Mouse (Mus musculus): ENCODE data around the gene Cfap20.

The Cfap20 gene

DNA sequence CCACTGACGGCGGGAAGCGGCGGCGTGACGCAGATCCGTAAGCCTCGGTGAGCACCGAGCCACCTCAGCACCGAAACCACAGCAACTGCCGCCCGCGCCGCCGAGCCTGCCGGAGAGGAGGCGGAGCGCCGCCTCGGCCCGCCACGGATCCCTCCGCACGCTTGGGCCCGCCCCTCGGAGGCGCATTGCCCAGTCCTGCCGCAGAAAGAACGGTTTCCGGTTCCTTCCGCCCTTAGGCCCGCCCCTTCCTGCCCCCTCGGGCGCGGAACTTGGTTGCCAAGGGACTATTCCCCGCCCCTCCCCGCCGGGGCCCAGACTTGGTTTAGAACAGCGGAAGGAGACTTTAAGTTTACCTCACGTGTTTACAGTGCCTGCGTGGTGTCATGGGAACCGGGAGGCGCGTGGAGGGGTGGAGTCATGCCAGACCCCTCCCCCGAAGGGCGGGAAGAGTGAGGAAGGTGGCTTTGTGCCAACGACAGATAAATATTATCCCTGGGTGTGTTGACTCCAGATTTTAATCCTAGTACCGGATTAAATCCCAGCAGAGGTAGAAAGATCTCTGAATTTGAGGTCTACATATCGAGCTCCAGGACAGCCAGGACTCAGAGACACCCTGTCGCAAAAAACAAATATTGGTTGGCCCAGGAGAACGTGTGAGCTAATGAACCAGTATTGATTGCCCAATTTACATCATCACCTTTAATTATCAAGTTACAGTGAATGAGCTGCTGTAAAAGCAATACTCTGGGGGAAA is at the start of gene Cfap20:
Cfap20 (minus strand) TSS at position 184 of the 754 bp plus-strand sequence.
- DNase-seq (ENCODE audit: low read depth): peak; percentile 99

DNA sequence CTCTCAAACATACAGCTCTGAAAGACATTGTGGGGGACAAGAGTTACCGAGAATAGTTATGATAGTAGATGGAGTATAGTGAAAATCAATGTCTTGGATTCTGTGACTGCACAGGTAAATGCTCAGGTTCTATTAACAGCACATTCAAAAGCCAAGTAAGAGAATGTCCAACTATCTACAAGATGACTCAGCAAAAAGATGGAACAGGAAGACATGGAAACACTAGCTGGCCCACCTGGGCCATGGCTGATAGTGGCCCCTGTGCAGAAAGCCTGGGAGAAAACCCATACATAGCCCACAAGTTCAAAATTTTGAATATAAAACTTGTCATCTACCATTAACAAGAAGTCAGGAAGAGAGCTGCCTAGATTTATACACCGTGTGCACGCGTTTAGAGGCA is 35.3 kb upstream of the Cfap20 start:
- no peak for DNase-seq (ENCODE audit: low read depth)

GRCm38 (mm10) chr8:95468995-95469394 is 34.3 kb upstream of the Cfap20 start:
- no peak for DNase-seq (ENCODE audit: low read depth)

- DNase-seq (ENCODE audit: low read depth): no peak
These were observed 31.9 kb upstream of the Cfap20 start for GRCm38 (mm10) chr8:95466543-95466942.

DNA sequence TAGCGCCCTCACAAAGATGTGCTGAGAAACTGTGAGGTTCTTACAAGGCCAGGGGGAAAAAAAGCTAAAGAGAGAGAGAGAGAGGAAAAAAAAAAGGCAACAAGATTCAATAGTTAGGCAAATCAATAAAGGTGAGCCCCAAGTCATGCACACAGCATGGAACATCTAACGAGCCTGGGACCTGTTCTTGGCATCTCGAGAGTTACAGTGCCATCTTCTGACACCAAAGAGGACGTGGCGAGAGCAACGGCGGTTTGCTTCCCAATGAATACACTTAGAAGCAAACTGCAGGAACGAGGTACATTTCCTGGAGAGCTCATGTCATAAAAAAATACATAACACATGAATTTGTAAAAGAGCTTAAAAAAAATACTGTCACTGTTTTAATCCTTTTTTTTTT is 17.8 kb upstream of the Cfap20 start:
- no peak for DNase-seq (ENCODE audit: low read depth)

DNA sequence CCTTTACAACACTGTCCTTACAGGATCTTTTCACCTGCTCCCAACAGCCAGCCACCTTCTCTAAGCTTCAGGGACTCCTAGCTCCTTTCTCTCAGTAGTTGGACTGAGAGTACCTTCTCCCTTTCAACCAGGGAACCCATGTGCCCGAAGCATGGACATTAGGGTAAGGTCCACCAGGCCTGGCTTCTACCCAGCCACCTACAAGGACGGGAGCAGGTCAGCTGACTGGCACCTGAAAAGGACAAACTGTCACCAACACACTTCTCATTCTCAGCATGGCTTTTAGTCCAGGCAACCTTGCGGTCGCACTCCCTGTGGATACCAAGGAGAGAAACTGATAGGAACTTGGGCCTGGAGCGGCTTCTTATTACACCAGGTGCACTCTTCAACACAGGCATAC is 15.6 kb upstream of the Cfap20 start:
- no peak for DNase-seq (ENCODE audit: low read depth)

DNA sequence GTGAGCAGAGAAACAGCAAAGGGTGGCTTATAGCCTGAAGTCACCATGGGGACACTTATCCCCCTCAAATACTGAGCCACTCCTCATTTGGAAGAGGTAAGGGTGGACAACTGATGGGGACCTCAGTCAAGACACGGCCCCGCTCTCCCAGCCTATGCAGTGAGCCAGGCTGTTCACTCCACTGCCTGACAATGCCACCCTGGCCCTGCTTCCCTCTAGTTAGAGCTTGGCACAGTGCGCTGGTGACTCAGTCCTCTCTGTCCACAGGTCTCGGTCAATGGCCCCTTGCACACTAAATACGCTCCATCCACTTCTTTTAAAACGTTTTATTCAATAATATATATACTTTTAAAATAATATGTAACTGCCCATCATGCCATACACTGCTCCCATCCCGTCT is 13.0 kb upstream of the Cfap20 start:
- DNase-seq (ENCODE audit: low read depth): no peak

DNA sequence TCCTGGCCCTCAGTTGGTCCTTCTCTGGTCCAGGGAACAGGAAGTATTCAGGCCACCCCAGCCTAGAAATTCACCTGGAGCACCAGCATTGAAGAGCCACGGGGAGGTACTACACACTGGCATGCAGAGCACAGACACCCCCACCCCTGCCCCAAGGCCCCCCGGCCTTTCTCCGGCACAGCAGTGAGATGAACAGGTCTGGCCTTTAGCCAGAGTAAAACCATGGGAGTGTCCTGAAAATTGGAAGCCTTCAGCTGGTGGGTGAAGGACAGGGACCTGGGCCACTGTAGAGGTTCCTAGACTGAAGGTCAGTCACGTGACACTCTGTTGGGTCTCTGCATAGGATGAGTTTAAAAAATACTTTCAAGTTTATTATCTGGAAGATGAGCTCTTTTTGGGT is 10.4 kb upstream of the Cfap20 start:
- DNase-seq (ENCODE audit: low read depth): no peak

DNA sequence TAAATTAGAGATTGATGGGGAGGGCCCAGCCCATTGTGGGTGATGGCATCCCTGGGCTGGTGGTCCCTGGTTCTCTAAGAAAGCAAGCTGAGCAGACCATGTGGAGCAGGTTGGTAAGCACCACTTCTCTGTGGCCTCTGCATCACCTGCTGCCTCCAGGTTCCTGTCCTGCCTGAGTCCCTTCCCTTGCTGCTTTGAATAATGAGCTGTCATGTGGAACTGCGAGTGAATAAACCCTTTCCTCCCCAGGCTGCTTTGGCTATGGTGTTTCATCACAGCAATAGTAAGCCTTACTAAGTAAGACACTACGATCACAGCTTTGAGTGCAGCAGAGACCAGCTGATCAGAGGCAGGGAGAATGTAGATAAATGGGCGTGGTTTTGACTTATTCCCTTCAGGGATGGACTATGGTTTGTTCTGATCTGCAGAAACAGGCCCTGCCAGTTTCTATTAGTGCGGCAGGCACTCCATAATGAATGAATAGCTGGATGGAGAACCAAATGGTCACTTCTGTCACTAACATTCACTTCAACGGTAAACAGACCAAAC is 6.9 kb upstream of the Cfap20 start:
- DNase-seq (ENCODE audit: low read depth): no peak

- DNase-seq (ENCODE audit: low read depth): no peak
These were observed 5.6 kb upstream of the Cfap20 start for GRCm38 (mm10) chr8:95440168-95440709.

DNA sequence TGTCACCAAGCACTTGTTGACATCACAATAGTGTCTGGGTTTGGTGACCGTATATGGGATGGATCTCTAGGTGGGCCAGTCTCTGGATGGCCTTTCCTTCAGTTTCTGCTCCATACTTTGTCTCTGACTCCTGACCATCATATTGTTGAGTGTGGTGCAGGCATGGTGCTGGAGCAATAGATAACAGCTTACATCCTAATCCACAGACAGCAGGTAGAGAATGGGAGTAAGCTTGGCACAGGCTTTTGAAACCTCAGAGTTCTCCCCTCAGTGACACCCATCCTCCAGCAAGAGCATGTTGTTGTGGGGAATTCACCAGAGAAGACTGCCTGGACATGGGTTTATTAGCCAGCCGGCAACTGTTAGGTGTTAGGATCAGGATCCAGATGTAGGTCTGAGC is 4.8 kb upstream of the Cfap20 start:
- no peak for DNase-seq (ENCODE audit: low read depth)

DNA sequence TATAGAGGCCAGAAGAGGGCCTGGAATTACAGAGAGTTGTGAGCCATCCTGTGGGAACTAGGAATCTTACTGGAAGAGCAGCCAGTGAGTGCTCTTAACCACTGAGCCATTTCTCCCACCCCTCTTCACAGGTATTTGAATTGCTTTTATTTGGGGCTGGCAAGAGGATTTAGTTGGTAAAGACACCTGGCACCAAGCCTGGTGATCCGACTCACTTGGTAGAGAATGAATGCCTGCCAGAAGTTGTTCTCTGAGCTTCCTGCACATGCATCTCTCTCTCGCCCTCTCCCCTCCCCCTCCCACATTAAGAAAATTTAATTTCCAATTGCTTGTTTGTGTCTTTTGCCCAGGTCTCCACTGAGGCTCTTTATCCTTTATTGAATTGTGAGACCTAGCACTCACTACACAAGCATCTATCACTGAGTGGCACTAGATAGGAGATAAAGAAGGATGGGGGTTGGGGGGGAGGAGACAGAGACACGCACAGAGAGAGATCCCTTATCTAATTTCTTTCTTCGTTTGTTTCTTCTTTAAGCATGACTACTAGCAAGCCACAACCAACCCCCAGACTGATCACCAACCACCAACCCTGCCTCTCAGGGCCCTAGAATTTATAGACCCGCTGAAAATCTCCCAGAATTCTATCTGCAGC is 2.8 kb upstream of the Cfap20 start:
- DNase-seq (ENCODE audit: low read depth): no peak

- no peak for DNase-seq (ENCODE audit: low read depth)
These were observed 1.3 kb upstream of the Cfap20 start for GRCm38 (mm10) chr8:95435930-95436329.

DNA sequence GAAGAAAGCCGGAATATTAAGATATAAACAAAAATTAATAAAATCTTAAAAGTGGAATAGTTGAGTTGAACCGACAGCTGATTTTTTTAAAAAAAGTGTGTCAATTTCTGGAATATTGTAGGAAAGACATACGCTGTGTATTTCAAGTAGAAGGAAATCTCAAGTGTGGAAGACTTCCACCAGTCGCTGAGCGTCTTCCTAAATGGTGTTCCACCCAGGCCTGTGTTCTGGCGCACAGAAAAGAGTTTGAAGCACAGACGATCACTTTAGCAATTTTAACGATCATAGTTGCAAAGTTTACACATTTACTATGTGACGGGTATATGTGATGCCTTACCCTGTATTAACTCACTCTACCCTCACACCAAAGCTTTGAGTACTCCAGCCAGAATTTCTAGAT is 802 bp upstream of the Cfap20 start:
- no peak for DNase-seq (ENCODE audit: low read depth)

DNA sequence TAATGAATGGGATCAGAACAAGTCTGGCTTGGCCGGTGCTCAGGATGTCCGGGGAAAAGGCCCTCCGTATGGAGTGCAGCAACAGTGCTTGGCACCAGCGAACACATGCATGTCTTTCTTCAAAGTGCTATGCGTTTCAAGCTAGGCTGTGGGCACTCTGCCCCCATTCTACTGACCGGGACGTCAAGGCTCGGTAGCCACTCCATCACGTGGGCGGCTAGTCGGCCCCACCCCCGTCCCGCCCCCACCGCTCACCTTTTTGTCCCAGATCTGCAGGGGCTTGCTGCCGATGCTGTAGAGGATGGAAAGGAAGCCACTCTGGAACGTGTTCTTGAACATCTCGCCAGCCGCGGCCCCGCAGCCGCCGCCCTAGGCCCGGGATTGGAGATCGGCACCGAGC is 436 bp downstream of the Cfap20 start:
- no peak for DNase-seq (ENCODE audit: low read depth)

DNA sequence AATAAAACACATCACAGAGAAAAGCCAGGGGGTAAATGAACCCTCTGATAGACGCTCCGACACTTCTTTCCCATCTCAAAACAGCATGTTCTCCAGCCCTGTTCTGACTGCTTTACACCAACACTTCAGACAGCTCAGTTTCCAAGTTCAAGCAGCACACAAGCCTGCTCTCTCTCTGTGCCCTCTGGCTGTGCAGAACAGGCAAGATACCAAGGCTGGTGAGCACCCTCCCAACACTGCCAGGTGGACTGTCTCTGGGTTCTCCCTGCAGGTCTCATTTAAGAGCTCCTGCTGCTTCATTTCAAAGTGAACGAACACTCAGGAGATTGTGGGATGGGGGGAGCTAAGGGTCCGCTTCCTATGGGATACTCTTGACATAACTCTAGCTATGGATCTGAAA is 1.5 kb downstream of the Cfap20 start:
- no peak for DNase-seq (ENCODE audit: low read depth)

GRCm38 (mm10) chr8:95432471-95432870 is 2.2 kb downstream of the Cfap20 start:
- DNase-seq (ENCODE audit: low read depth): no peak

GRCm38 (mm10) chr8:95429945-95430344 is 4.7 kb downstream of the Cfap20 start:
- no peak for DNase-seq (ENCODE audit: low read depth)

DNA sequence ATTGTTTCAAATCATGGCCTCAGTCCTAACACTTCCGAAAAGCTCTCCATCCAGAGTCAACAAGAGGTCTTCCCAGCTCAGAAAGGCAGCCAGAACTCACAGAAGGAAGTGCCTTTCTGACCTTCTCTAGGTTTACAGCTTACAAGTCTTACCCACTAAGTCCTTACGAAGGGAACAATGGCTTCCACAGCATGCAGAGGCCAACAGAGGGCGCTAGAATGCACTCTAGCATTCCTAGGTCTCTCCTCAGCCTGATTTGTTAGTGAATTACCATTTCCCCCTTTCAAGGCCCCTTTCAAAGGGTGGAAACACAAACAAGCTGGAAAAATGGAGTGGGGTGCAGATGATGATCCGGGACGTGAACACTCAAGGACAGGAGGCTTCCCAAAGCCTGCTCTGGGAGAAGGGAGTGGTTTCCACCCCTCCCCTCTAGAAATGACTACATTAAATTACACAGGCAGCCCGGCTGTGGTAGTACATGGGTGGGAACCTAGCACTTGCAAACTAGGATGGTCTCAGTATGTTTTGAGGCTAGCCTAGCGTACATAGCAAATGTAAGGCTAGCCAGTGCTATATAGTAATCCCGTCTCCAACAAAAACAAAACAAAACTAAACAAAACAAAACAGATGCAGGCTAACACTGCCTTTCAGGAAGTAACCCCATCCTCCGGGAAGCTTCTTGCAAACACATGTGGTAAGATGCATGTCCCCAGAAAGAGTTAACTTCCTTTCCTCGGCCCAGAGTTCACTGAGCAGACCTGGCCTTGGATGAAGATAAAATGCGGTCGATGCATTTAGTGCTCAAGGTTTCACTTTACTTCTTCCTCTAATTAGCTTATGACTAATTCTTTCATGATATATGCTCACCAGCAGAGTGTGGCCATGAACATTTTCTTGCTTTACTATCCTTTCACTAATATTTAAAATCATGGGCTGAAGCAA is 6.8 kb downstream of the Cfap20 start:
- DNase-seq (ENCODE audit: low read depth): peak; percentile 77

GRCm38 (mm10) chr8:95426781-95427281 is 7.8 kb downstream of the Cfap20 start:
- DNase-seq (ENCODE audit: low read depth): no peak

GRCm38 (mm10) chr8:95424682-95425081 is 10.0 kb downstream of the Cfap20 start:
- no peak for DNase-seq (ENCODE audit: low read depth)
